Mouse (Mus musculus) heart, adult 2 months (tissue): ENCODE results near the gene Ccnd3.

Source experiments
- CTCF ChIP-seq: fragments of 200-600 bp; IDR thresholded peaks from 2 replicates; pipeline ENCODE4 v1.8.1; 2022; ENCODE audit warnings: antibody characterized with exemption, mild to moderate bottlenecking, moderate library complexity
- EP300 ChIP-seq: fragments of 200-500 bp; IDR thresholded peaks from 2 replicates; pipeline ENCODE4 v1.6.1; 2011; ENCODE audit warnings: low read depth, low read length, control low read depth; ENCODE audit not compliant: insufficient read depth
- POLR2A ChIP-seq: fragments of 200-500 bp; IDR thresholded peaks from 2 replicates; pipeline ENCODE4 v1.6.1; 2011; ENCODE audit warnings: mild to moderate bottlenecking, low read depth, low read length, control low read depth; ENCODE audit not compliant: insufficient read depth

DNA sequence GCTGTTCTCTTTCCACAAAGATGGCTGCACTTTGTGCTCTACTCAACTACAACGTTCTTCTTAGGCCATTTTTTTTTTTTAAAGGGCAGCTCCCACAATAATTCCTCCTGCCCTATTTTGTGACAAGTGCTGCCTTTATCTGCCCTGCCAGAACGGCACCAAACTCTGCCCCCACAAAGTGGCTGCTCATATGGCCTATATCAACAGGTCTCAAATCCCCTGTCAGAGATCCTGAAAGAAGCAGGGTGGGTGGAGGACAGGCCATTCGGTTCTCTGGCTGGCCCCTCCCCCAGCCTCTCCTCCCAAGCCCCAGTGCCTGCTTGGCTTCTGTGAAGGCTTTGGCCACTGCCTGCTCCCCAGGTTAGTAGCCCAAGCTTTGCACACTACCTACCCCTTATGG, 19.9 kb upstream of the Ccnd3 start:
- TF ChIP-seq CTCF (no peak), POLR2A (no peak), EP300 (no peak)
